Mouse (Mus musculus): ENCODE measurements around the gene Dmbt1.

DNA sequence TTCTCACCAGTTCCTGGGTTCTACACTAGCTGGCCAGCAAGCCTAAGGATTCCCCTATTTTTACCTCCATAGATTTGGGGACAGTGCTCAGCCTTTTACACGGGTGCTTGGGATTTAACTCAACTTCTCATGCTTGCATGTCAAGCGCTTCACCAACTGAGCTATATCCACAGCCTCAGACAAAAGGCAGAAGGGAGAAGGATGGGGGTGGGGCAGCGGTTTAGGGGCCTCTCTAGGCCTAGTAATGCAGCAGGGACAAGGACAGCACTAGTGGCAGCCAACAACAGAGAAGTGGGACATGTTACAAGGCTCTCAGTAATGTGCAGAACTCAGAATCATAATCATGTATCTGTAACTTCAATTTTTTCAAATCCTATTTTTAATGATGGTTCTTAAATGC, 135.9 kb downstream of the Dmbt1 start:
- TF ChIP-seq CTCF (IDR thresholded peaks at IDR 0.05; ENCODE audit: control insufficient read depth, insufficient read depth, insufficient read length) = no peak
- TF ChIP-seq MAX (IDR thresholded peaks at IDR 0.05) = no peak
- no peak for TF ChIP-seq CEBPB (IDR thresholded peaks at IDR 0.05; ENCODE audit: low read depth)
- no peak for TF ChIP-seq USF1 (IDR thresholded peaks at IDR 0.05; ENCODE audit: low read depth)

All from C2C12 (cell line).